ENCODE assay signal across 11 mouse cellular contexts in the genomic region with DNA sequence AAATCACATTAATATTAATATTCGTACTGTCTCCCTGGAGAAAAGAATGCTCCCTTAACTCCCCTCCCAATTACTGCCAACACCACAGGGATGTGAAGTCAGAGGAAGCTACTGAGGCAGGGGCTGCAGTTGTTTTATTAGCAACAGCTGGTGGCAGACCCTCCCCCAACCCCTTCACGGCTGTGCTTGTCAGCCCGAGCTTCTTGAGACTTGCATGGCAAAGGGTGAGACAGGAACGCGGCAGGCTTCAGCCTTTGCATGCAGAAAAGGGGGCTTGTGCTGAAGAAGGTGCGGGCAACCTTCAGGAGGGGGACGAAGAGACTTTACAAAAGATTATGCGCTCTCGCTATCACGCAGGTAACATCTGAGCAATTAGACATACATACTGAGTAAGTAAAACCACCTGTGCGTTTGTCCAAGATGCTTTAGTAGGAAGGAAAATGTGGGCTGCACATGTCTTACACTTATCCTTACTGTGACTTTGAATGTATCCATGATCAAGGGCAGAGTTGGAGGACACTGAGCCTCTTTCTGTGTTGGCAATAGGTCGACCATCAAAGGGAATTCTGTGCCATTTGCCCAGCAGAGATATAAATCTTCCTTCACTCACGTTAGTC.
DNase-seq lines count a peak whose midpoint lies in the region; ATAC-seq lines count a peak whose summit lies in the region.
"Had no signal": no experiment of that assay in that cellular context is flagged by ENCODE, and none has a peak within 500 bp of the region (broad histone marks: within the 10 kb centered on the region; RNA-seq: fewer than 3 reads in every experiment).

No protein-coding gene starts in this region.

- ATAC-seq in forebrain, embryonic 14.5 days = peak; percentile 32; the same call in 1 of the 2 replicates

- peak overlapping the region; percentile 38 for H3K4me3 ChIP-seq in embryonic facial prominence, embryonic 10.5 days
- no peak overlapping the region for H3K4me3 ChIP-seq in forebrain, embryonic 14.5 days (ENCODE audit: low read depth, low read length)
- H3K4me3 ChIP-seq in limb, embryonic 10.5 days = peak overlapping the region; percentile 36

- no peak overlapping the region for H3K4me2 ChIP-seq in forebrain, embryonic 14.5 days (ENCODE audit: low read length)

- DNase-seq in embryonic facial prominence, embryonic 10.5 days (ENCODE audit: low spot score) = peak; percentile 77
- DNase-seq in forebrain, embryonic 14.5 days (ENCODE audit: low spot score) = peak; percentile 33
- peak; percentile 79 for DNase-seq in limb, embryonic 10.5 days (ENCODE audit: low spot score)
- DNase-seq in neural tube, embryonic 10.5 days (ENCODE audit: extremely low spot score, low spot score) = peak; percentile 76
- no peak for DNase-seq in spleen, postnatal 10 days (ENCODE audit: low spot score in 2 of 2)
- DNase-seq in left cerebral cortex, adult 11 months (ENCODE audit: low spot score) = no peak
- DNase-seq in liver = no peak
- DNase-seq in heart, adult 9 months (ENCODE audit: low spot score in 2 of 2) = no peak
- DNase-seq: cerebellum, postnatal 36 days; lung, adult 2 months; right cerebral cortex, postnatal 14 days had no signal

- H3K9me3 ChIP-seq in embryonic facial prominence, embryonic 10.5 days = no peaks in the 10 kb centered on the region
- H3K9me3 ChIP-seq in forebrain, embryonic 14.5 days (replicated peaks; ENCODE audit: control insufficient read depth, low read length) = no peaks in the 10 kb centered on the region
- H3K9me3 ChIP-seq in limb, embryonic 10.5 days (replicated peaks) = no peaks in the 10 kb centered on the region

- WGBS in embryonic facial prominence, embryonic 10.5 days = 17% methylated on average over 13 of the region's 13 CpGs
- 41% methylated on average over 13 of the region's 13 CpGs for WGBS in forebrain, embryonic 14.5 days
- WGBS in limb, embryonic 10.5 days = 11% methylated on average over 13 of the region's 13 CpGs

- H3K4me1 ChIP-seq in embryonic facial prominence, embryonic 10.5 days = peaks cover 27% of the 10 kb centered on the region
- H3K4me1 ChIP-seq in forebrain, embryonic 14.5 days (ENCODE audit: control insufficient read depth, insufficient read depth, low read length) = 0 out of 2 replicates have a peak, but pooled peaks cover 4% of the 10 kb centered on the region
- H3K4me1 ChIP-seq in limb, embryonic 10.5 days = peaks cover 29% of the 10 kb centered on the region

- H3K27me3 ChIP-seq in embryonic facial prominence, embryonic 10.5 days (replicated peaks; ENCODE audit: low read depth, poor library complexity, severe bottlenecking) = no peaks in the 10 kb centered on the region
- H3K27me3 ChIP-seq in forebrain, embryonic 14.5 days (replicated peaks; ENCODE audit: control insufficient read depth, insufficient read depth, low read length) = no peaks in the 10 kb centered on the region
- no peaks in the 10 kb centered on the region for H3K27me3 ChIP-seq in limb, embryonic 10.5 days (ENCODE audit: low read depth, poor library complexity, severe bottlenecking)

- peak overlapping the region; percentile 63 for H3K27ac ChIP-seq in embryonic facial prominence, embryonic 10.5 days (replicated peaks)
- no peak overlapping the region for H3K27ac ChIP-seq in forebrain, embryonic 14.5 days (ENCODE audit: low read depth, low read length)
- H3K27ac ChIP-seq in limb, embryonic 10.5 days = peak overlapping the region; percentile 61

- no peaks in the 10 kb centered on the region for H3K36me3 ChIP-seq in embryonic facial prominence, embryonic 10.5 days (replicated peaks)
- H3K36me3 ChIP-seq in forebrain, embryonic 14.5 days (ENCODE audit: control insufficient read depth, insufficient read depth, low read length) = no peaks in the 10 kb centered on the region
- no peaks in the 10 kb centered on the region for H3K36me3 ChIP-seq in limb, embryonic 10.5 days

- H3K9ac ChIP-seq in forebrain, embryonic 14.5 days (ENCODE audit: low read length) = no peak overlapping the region

Comparison
In these comparisons a context has a peak if more than half of its experiments do, and no peak if none do; other contexts are left out.
1. DNase-seq: peak in embryonic facial prominence, embryonic 10.5 days (single experiment), forebrain, embryonic 14.5 days (single experiment), limb, embryonic 10.5 days (single experiment) and neural tube, embryonic 10.5 days (single experiment); none in spleen, postnatal 10 days (0 of 2), left cerebral cortex, adult 11 months (single experiment), liver (single experiment) and heart, adult 9 months (0 of 2).